Mouse (Mus musculus) small intestine, adult 2 months (tissue): Measurements from ENCODE around the gene Tdrd3.

Experiments
- CTCF ChIP-seq: fragments of 200-500 bp; IDR thresholded peaks from 2 replicates; pipeline ENCODE4 v1.5.1; 2012; ENCODE audit warnings: low read depth, mild to moderate bottlenecking, control low read depth, inconsistent platforms, low read length, moderate library complexity, mixed read lengths; ENCODE audit not compliant: insufficient replicate concordance, insufficient read length; ENCODE audit errors: extremely low read depth
- POLR2A ChIP-seq: fragments of 200-500 bp; IDR thresholded peaks from 2 replicates; pipeline ENCODE4 v1.6.1; 2012; ENCODE audit warnings: low read depth, mild to moderate bottlenecking, control low read depth, inconsistent platforms, low read length, moderate library complexity

DNA sequence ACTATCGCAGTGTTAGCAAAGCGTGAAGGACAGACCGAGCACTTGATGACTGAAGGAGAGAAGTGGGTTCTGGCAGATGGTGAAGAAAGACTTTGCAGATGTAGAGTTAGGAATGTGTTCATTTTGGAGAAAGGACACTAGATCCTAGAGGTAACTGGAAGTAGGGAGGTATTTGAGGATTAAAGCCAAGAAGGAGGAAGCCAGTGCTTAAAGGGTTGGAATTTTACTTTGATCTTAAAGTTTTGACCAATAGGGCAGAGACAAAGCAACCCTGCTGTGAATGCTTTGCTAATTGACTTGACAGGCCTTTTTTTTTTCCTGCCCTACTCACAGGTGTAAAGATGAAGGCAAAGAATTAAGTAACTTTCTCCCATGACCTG lies 1.2 kb downstream of the Tdrd3 start:
- TF ChIP-seq POLR2A (no peak), CTCF (no peak)
